Mouse (Mus musculus): Measurements from ENCODE around the gene Il12a.

DNA sequence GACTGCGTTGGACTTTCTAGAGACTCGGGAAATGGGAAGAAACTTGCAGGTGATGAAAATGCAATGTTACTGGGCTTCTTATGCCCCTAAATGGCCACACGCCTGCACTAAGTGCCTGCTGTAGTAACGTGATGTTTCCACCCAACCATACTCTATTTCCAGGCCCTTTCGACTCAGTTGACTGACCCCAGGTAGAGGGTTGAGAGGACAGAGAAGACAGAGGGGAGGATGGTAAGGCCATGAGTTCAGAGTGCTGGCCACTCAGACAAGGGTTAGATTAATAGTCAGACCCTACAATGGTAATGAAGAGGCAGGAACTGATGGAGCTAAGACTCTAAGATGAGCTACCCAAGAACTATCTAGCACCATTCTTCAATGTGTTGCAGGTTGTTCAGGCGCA lies 30.4 kb upstream of the Il12a start:
- TF ChIP-seq CTCF (IDR thresholded peaks at IDR 0.05; ENCODE audit: insufficient read depth, low read length) (no peak), POLR2A (IDR thresholded peaks at IDR 0.05; ENCODE audit: borderline replicate concordance, extremely low read depth, low read depth, low read length) (no peak)

Data from lung, adult 2 months (tissue).